ENCODE assay signal across 8 mouse cellular contexts in the genomic region with DNA sequence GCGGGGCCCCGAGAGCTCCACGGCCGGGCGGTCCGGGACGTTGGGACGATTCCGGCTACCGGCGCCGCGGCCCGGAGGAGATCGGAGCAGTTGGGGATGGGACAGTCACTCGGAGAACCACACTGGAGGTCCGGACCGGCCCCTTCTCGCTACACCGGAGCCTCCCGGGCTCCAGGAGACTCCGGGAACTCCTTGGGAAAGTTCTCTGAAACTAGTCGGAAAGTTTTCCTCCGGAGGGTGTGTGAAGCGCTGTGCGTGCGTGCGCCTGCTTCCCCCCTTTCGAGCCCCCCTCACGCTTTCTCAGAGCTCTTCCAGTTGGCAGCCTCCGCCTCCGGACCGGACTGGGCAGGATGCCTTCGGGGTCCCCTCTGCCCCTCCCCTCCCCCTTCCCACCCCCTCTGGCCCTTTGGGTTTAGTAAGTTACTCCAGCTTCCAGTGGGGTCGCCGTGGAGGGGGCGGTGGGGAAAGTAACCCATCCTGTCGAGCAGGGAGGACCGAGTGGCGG. TPM values are rescaled to one million over a fixed set of nuclear protein-coding genes. Genes with fewer than 3 reads are reported as not detected.
A peak's percentile ranks its signal among the peaks of the same experiment; 100 is the strongest.
DNase-seq lines count a peak whose midpoint lies in the region; ATAC-seq and TF ChIP-seq lines count a peak whose summit lies in the region.

No protein-coding gene starts in this region.

- peak; percentile 50 for ATAC-seq in embryonic facial prominence, embryonic 12.5 days (ENCODE audit: insufficient number of reproducible peaks, insufficient read depth, low FRiP score, low TSS enrichment)
- peak; percentile 69 for ATAC-seq in hindbrain, embryonic 13.5 days (ENCODE audit: low FRiP score)
- peak; percentile 50 for ATAC-seq in lung, embryonic 14.5 days (ENCODE audit: insufficient read depth)
- peak; percentile 23 for ATAC-seq in stomach, embryonic 16.5 days (ENCODE audit: insufficient read depth, low FRiP score)
- ATAC-seq in megakaryocyte progenitor cell, adult 5-6 weeks (replicated peaks; ENCODE audit: poor library complexity): no peak

- under 1% methylated on average over 40 of the region's 40 CpGs for WGBS in embryonic facial prominence, embryonic 12.5 days
- under 1% methylated on average over 40 of the region's 40 CpGs for WGBS in hindbrain, embryonic 13.5 days
- WGBS in lung, embryonic 14.5 days: under 1% methylated on average over 40 of the region's 40 CpGs
- under 1% methylated on average over 40 of the region's 40 CpGs for WGBS in stomach, embryonic 16.5 days

- DNase-seq in ovary, postnatal 14 days (ENCODE audit: low spot score): peak; percentile 34
- DNase-seq in ovary, adult 18-20 months (ENCODE audit: low spot score): no peak
- peak; percentile 76 for DNase-seq in lung, embryonic 14.5 days
- no peak for DNase-seq in cerebellum, adult 11-12 months

- H3K4me1 ChIP-seq in embryonic facial prominence, embryonic 12.5 days: peaks cover 38% of the 10 kb centered on the region
- H3K4me1 ChIP-seq in hindbrain, embryonic 13.5 days (replicated peaks): peaks cover 35% of the 10 kb centered on the region
- peaks cover 16% of the 10 kb centered on the region for H3K4me1 ChIP-seq in lung, embryonic 14.5 days (ENCODE audit: insufficient read depth)
- H3K4me1 ChIP-seq in stomach, embryonic 16.5 days (ENCODE audit: control insufficient read depth, insufficient read depth, low read length): peaks cover 59% of the 10 kb centered on the region

- peak overlapping the region; percentile 74 for H3K4me3 ChIP-seq in embryonic facial prominence, embryonic 12.5 days
- H3K4me3 ChIP-seq in hindbrain, embryonic 13.5 days: peak overlapping the region; percentile 63
- peak overlapping the region; percentile 91 for H3K4me3 ChIP-seq in lung, embryonic 14.5 days (ENCODE audit: low read depth, low read length)
- peak overlapping the region; percentile 93 for H3K4me3 ChIP-seq in stomach, embryonic 16.5 days (replicated peaks; ENCODE audit: low read length)

- H3K27ac ChIP-seq in embryonic facial prominence, embryonic 12.5 days: peak overlapping the region; percentile 96
- peak overlapping the region; percentile 84 for H3K27ac ChIP-seq in hindbrain, embryonic 13.5 days
- H3K27ac ChIP-seq in lung, embryonic 14.5 days (ENCODE audit: low read depth): peak overlapping the region; percentile 98
- peak overlapping the region; percentile 99 for H3K27ac ChIP-seq in stomach, embryonic 16.5 days (ENCODE audit: low read length)

- no peaks in the 10 kb centered on the region for H3K9me3 ChIP-seq in embryonic facial prominence, embryonic 12.5 days
- H3K9me3 ChIP-seq in hindbrain, embryonic 13.5 days: no peaks in the 10 kb centered on the region
- no peaks in the 10 kb centered on the region for H3K9me3 ChIP-seq in lung, embryonic 14.5 days (ENCODE audit: low read depth, low read length)
- H3K9me3 ChIP-seq in stomach, embryonic 16.5 days (replicated peaks; ENCODE audit: control insufficient read depth, low read length): no peaks in the 10 kb centered on the region

- no peak for TF ChIP-seq CTCF in lung, embryonic 14.5 days (IDR thresholded peaks at IDR 0.05; ENCODE audit: low read depth)

- H3K9ac ChIP-seq in embryonic facial prominence, embryonic 12.5 days: peak overlapping the region; percentile 87
- peak overlapping the region; percentile 83 for H3K9ac ChIP-seq in hindbrain, embryonic 13.5 days
- H3K9ac ChIP-seq in lung, embryonic 14.5 days: peak overlapping the region; percentile 92
- peak overlapping the region; percentile 95 for H3K9ac ChIP-seq in stomach, embryonic 16.5 days (ENCODE audit: low read length)

- H3K27me3 ChIP-seq in embryonic facial prominence, embryonic 12.5 days: peaks cover 4% of the 10 kb centered on the region; the same call in 1 of the 2 replicates
- peaks cover 56% of the 10 kb centered on the region for H3K27me3 ChIP-seq in hindbrain, embryonic 13.5 days
- H3K27me3 ChIP-seq in lung, embryonic 14.5 days (ENCODE audit: insufficient read depth, low read length): no peaks in the 10 kb centered on the region
- no peaks in the 10 kb centered on the region for H3K27me3 ChIP-seq in stomach, embryonic 16.5 days (ENCODE audit: control insufficient read depth, insufficient read depth, low read length)

- H3K4me2 ChIP-seq in embryonic facial prominence, embryonic 12.5 days (replicated peaks): peak overlapping the region; percentile 74
- peak overlapping the region; percentile 97 for H3K4me2 ChIP-seq in hindbrain, embryonic 13.5 days
- H3K4me2 ChIP-seq in lung, embryonic 14.5 days: peak overlapping the region; percentile 73
- H3K4me2 ChIP-seq in stomach, embryonic 16.5 days (ENCODE audit: low read depth, low read length): peak overlapping the region; percentile 55

- 0 out of 2 replicates have a peak, but pooled peaks cover 2% of the 10 kb centered on the region for H3K36me3 ChIP-seq in embryonic facial prominence, embryonic 12.5 days
- no peaks in the 10 kb centered on the region for H3K36me3 ChIP-seq in hindbrain, embryonic 13.5 days
- H3K36me3 ChIP-seq in lung, embryonic 14.5 days (ENCODE audit: insufficient read depth): no peaks in the 10 kb centered on the region
- 0 out of 2 replicates have a peak, but pooled peaks cover 3% of the 10 kb centered on the region for H3K36me3 ChIP-seq in stomach, embryonic 16.5 days (ENCODE audit: control insufficient read depth, insufficient read depth, low read length)

RNA-seq across cellular contexts. Expression of gene Erbb2, which starts 0.6 kb away (rescaled TPM):
- polyA plus RNA-seq in embryonic facial prominence, embryonic 12.5 days (2016; fragmentation: Nextera tagmentation; extraction: Ambion mirVana): 47.4 and 49.4 TPM in 2 replicates
- 8.4 and 9.9 TPM in 2 replicates for polyA plus RNA-seq in hindbrain, embryonic 13.5 days (2015; fragmentation: Nextera tagmentation; extraction: Ambion mirVana)
- polyA plus RNA-seq in lung, embryonic 14.5 days (2014; fragmentation: Nextera tagmentation; extraction: Ambion mirVana): 42.7 and 46.5 TPM in 2 replicates
- 52.1 and 62.2 TPM in 2 replicates for polyA plus RNA-seq in stomach, embryonic 16.5 days (2015; fragmentation: Nextera tagmentation; extraction: Ambion mirVana)
- total RNA-seq in megakaryocyte progenitor cell, adult 5-6 weeks (2015): not detected in 2 replicates
- total RNA-seq in megakaryocyte progenitor cell, adult 5-6 weeks (2017): not detected in 2 replicates

RNA-seq across cellular contexts. Expression of gene Pgap3, which starts 12.6 kb away (rescaled TPM):
- 9.8 and 10.4 TPM in 2 replicates for polyA plus RNA-seq in embryonic facial prominence, embryonic 12.5 days (2016; fragmentation: Nextera tagmentation; extraction: Ambion mirVana)
- 9.4 and 10.4 TPM in 2 replicates for polyA plus RNA-seq in hindbrain, embryonic 13.5 days (2015; fragmentation: Nextera tagmentation; extraction: Ambion mirVana)
- 10.9 and 11.6 TPM in 2 replicates for polyA plus RNA-seq in lung, embryonic 14.5 days (2014; fragmentation: Nextera tagmentation; extraction: Ambion mirVana)
- 16.4 and 17.0 TPM in 2 replicates for polyA plus RNA-seq in stomach, embryonic 16.5 days (2015; fragmentation: Nextera tagmentation; extraction: Ambion mirVana)
- total RNA-seq in megakaryocyte progenitor cell, adult 5-6 weeks (2015): 3.2 and 3.5 TPM in 2 replicates
- total RNA-seq in megakaryocyte progenitor cell, adult 5-6 weeks (2017): 1.2 and 2.3 TPM in 2 replicates

RNA-seq across cellular contexts. Expression of gene Mien1, which starts 25.9 kb away (rescaled TPM):
- 78.4 and 85.6 TPM in 2 replicates for polyA plus RNA-seq in embryonic facial prominence, embryonic 12.5 days (2016; fragmentation: Nextera tagmentation; extraction: Ambion mirVana)
- 248 and 269 TPM in 2 replicates for polyA plus RNA-seq in hindbrain, embryonic 13.5 days (2015; fragmentation: Nextera tagmentation; extraction: Ambion mirVana)
- polyA plus RNA-seq in lung, embryonic 14.5 days (2014; fragmentation: Nextera tagmentation; extraction: Ambion mirVana): 62.9 and 65.3 TPM in 2 replicates
- 152 and 157 TPM in 2 replicates for polyA plus RNA-seq in stomach, embryonic 16.5 days (2015; fragmentation: Nextera tagmentation; extraction: Ambion mirVana)
- 42.0 and 43.2 TPM in 2 replicates for total RNA-seq in megakaryocyte progenitor cell, adult 5-6 weeks (2015)
- 24.8 and 31.5 TPM in 2 replicates for total RNA-seq in megakaryocyte progenitor cell, adult 5-6 weeks (2017)

RNA-seq across cellular contexts. Expression of gene Pnmt, which starts 26.6 kb away (rescaled TPM):
- 0.33 TPM in 1 of 2 replicates, not detected in the other for polyA plus RNA-seq in embryonic facial prominence, embryonic 12.5 days (2016; fragmentation: Nextera tagmentation; extraction: Ambion mirVana)
- 3.2 and 4.2 TPM in 2 replicates for polyA plus RNA-seq in hindbrain, embryonic 13.5 days (2015; fragmentation: Nextera tagmentation; extraction: Ambion mirVana)
- polyA plus RNA-seq in lung, embryonic 14.5 days (2014; fragmentation: Nextera tagmentation; extraction: Ambion mirVana): not detected in 2 replicates
- polyA plus RNA-seq in stomach, embryonic 16.5 days (2015; fragmentation: Nextera tagmentation; extraction: Ambion mirVana): 0.15 TPM in 1 of 2 replicates, not detected in the other
- total RNA-seq in megakaryocyte progenitor cell, adult 5-6 weeks (2015): not detected in 2 replicates
- total RNA-seq in megakaryocyte progenitor cell, adult 5-6 weeks (2017): not detected in 2 replicates

RNA-seq across cellular contexts. Expression of gene Tcap, which starts 29.2 kb away (rescaled TPM):
- polyA plus RNA-seq in embryonic facial prominence, embryonic 12.5 days (2016; fragmentation: Nextera tagmentation; extraction: Ambion mirVana): 1.5 and 1.7 TPM in 2 replicates
- 0.21 and 0.35 TPM in 2 replicates for polyA plus RNA-seq in hindbrain, embryonic 13.5 days (2015; fragmentation: Nextera tagmentation; extraction: Ambion mirVana)
- polyA plus RNA-seq in lung, embryonic 14.5 days (2014; fragmentation: Nextera tagmentation; extraction: Ambion mirVana): 3.8 TPM in 1 of 2 replicates, not detected in the other
- 0.57 and 9.3 TPM in 2 replicates for polyA plus RNA-seq in stomach, embryonic 16.5 days (2015; fragmentation: Nextera tagmentation; extraction: Ambion mirVana)
- total RNA-seq in megakaryocyte progenitor cell, adult 5-6 weeks (2015): not detected in 2 replicates
- total RNA-seq in megakaryocyte progenitor cell, adult 5-6 weeks (2017): not detected in 2 replicates

Comparison
In these comparisons a context has a peak if more than half of its experiments do, and no peak if none do; other contexts are left out.
1. DNase-seq: peak in ovary, postnatal 14 days (single experiment) and lung, embryonic 14.5 days (single experiment); none in ovary, adult 18-20 months (single experiment) and cerebellum, adult 11-12 months (single experiment).
2. Peak in every context shown above with its lines, with median percentiles within 50 percentile points of each other: H3K27ac ChIP-seq, H3K4me2 ChIP-seq, H3K4me3 ChIP-seq and H3K9ac ChIP-seq.